Mouse (Mus musculus) hindbrain, embryonic 14.5 days (tissue): ENCODE results near the gene Jam2. TPM values are rescaled to one million over a fixed set of nuclear protein-coding genes. Genes with fewer than 3 reads are reported as not detected.

Experiments used
- ATAC-seq: fragments of 200-750 bp; cut with Nextera tagmentation; 2 replicates; pipeline ENCODE4 v1.8.0; 2017; ENCODE audit warnings: moderate number of reproducible peaks, mild to moderate bottlenecking, moderate TSS enrichment, moderate library complexity; ENCODE audit not compliant: low FRiP score
- DNase-seq: peaks from one replicate; pipeline ENCODE4 v3.0.0-alpha.2; 2015; ENCODE audit warnings: low spot score
- H3K27ac ChIP-seq: fragments of 300-500 bp; sonication (generic); 2 replicates; pipeline ENCODE4 v1.5.1; 2014; ENCODE audit warnings: mild to moderate bottlenecking, moderate library complexity
- H3K27me3 ChIP-seq: fragments of 300-500 bp; sonication (generic); 2 replicates; pipeline ENCODE4 v1.6.1; 2014; ENCODE audit warnings: mild to moderate bottlenecking, low read length, mixed read lengths; ENCODE audit not compliant: control insufficient read depth, insufficient read depth
- H3K36me3 ChIP-seq: fragments of 300-500 bp; sonication (generic); replicated peaks from 2 replicates; pipeline ENCODE4 v1.6.1; 2014; ENCODE audit not compliant: control insufficient read depth, insufficient read depth
- H3K4me1 ChIP-seq: fragments of 300-500 bp; sonication (generic); replicated peaks from 2 replicates; pipeline ENCODE4 v1.6.1; 2014; ENCODE audit warnings: antibody characterized with exemption, low read length, mixed read lengths; ENCODE audit not compliant: control insufficient read depth, insufficient read depth
- H3K4me2 ChIP-seq: fragments of 300-500 bp; sonication (generic); replicated peaks from 2 replicates; pipeline ENCODE4 v1.6.1; 2014; ENCODE audit warnings: mild to moderate bottlenecking, moderate library complexity
- H3K4me3 ChIP-seq: fragments of 300-500 bp; sonication (generic); replicated peaks from 2 replicates; pipeline ENCODE4 v1.5.1; 2014; ENCODE audit warnings: mild to moderate bottlenecking, low read length
- H3K9ac ChIP-seq: fragments of 300-500 bp; sonication (generic); 2 replicates; pipeline ENCODE4 v1.6.1; 2014
- H3K9me3 ChIP-seq: fragments of 300-500 bp; sonication (generic); 2 replicates; pipeline ENCODE4 v1.6.1; 2016; ENCODE audit warnings: low read length; ENCODE audit not compliant: control insufficient read depth
- WGBS: fragments of 180-500 bp; shearing (Covaris S2); extraction: QIAGEN DNeasy Blood & Tissue Kit; methylation state at CpG from one replicate; pipeline ENCODE4 v1.1.7; 2014; 5-methylcytosine and 5-hydroxymethylcytosine counted together
- polyA plus RNA-seq: library from polyadenylated mRNA; unstranded; fragments of >200 nt; fragmentation: Nextera tagmentation; extraction: Ambion mirVana; gene quantifications from 2 replicates; pipeline ENCODE4 v1.2.1, GENCODE M21; 2014

Gene Jam2
- polyA plus RNA-seq, 1 experiment from 2014 or later: 34.0 TPM

DNA sequence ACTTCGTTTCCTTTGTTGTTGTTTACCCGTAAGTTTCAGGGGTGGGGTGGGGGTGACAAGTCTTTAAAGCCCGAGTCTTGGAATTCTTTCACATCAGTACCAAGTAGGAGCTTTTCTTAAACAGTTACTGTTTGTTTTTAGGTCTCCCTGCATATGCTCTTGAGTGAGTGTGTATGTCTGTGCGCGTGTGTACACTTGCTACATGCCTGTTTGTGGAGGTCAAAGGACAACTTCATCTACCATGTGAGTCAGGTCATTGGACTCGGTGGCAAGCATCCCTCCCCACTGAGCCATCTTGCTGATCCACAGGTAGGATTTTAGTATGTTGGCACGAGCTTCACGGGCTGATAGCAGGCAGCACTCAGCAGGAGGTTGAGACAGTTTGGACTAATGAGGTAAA, 99.9 kb downstream of the Jam2 start:
- ATAC-seq: no peak
- 84% methylated on average over 8 of the region's 8 CpGs for WGBS
- Histone ChIP-seq H3K4me2 (no peak overlapping the region), H3K36me3 (no peaks in the 10 kb centered on the region), H3K27ac (no peak overlapping the region), H3K4me1 (peaks cover 4% of the 10 kb centered on the region; the same call in 1 of the 2 replicates), H3K9me3 (no peaks in the 10 kb centered on the region), H3K4me3 (no peak overlapping the region), H3K9ac (no peak overlapping the region), H3K27me3 (no peaks in the 10 kb centered on the region)
- DNase-seq: no peak

- WGBS: 78% methylated on average over 24 of the region's 24 CpGs
- DNase-seq: no peak
- Histone ChIP-seq H3K27ac (no peak overlapping the region), H3K9me3 (no peaks in the 10 kb centered on the region), H3K27me3 (no peaks in the 10 kb centered on the region), H3K9ac (no peak overlapping the region), H3K4me3 (no peak overlapping the region), H3K4me2 (no peak overlapping the region), H3K4me1 (peaks cover 4% of the 10 kb centered on the region; the same call in 1 of the 2 replicates), H3K36me3 (no peaks in the 10 kb centered on the region)
- ATAC-seq: no peak
These were observed 101.2 kb downstream of the Jam2 start for GRCm38 (mm10) chr16:84875012-84875717.

Other genes with a start within 250 kb of the Jam2 start
- gene Mrpl39, start 38.4 kb upstream of the Jam2 start, polyA plus RNA-seq: 38.0 and 38.1 TPM in 2 replicates
- gene Gabpa, start 60.8 kb downstream of the Jam2 start, polyA plus RNA-seq: 20.3 and 21.8 TPM in 2 replicates
- 757 and 881 TPM in 2 replicates for gene Atp5j, start 61.5 kb downstream of the Jam2 start, polyA plus RNA-seq